Mouse (Mus musculus) induced T-regulatory cell, adult 2 months (primary cell): ENCODE data around the gene Ccr4.

ENCODE experiments used
- DNase-seq: peaks from one replicate; pipeline ENCODE4 v3.0.0-alpha.2; 2012; ENCODE audit warnings: low read depth

The Ccr4 gene

DNA sequence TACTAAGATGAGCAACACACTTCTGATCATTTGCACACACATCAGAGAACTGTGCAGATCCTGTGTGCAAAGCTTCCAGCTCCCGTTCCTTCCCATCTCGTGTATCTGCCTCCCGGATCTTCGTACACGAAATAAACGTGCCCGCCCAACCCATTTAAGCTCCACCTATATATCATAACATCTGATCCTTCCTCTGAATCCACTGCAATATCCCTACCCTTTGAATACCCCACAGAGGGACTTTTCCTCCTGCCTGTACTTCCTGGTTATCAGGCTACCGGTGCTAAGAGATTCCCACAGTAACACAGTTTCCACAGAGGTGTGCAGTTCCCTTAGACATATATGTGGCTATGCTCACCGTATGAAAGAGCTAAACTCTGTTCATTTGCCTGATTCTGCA lies at the start of gene Ccr4:
TSS of gene Ccr4 (minus strand) at position 101 of the 400 bp plus-strand sequence.
- DNase-seq, result no peak

DNA sequence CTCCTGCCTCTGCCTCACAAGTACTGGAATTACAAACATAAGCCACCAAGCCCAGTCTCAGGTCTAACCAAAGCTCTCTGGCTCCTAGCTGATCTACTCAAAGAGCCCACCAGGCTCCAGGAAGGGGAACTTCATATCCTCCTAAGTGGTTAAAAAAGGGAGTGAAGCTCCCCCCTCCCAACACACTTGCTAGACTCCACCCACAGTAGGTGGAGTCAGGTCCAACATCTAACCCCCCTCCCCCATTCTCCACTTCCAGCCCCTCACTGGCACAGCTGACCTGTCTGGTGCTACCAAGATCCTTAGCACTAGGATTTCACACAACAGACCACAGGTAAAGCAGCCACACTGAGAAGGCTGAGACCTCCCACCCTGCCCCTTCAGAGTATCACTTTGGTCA lies 49.1 kb upstream of the Ccr4 start:
- no peak for DNase-seq

DNA sequence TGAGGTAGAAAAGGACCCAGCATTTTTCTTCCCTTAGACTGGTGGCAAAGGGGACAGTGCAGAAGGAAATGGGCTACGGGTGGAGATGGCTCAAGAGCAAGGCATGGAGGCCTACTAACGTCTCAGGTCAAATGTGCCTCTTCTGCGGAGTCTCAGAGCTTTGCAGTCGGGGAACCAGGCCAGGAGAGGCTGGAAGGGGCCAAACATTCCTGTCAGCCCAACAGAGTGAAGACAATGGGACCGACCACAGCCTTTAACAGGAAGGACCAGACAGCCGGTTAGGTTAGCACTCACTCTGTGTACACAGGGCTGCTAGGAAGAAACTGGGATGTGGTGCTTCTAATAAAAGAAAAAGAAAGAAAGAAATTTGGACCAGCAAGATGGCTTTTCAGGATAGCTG lies 45.3 kb upstream of the Ccr4 start:
- no peak for DNase-seq

DNA sequence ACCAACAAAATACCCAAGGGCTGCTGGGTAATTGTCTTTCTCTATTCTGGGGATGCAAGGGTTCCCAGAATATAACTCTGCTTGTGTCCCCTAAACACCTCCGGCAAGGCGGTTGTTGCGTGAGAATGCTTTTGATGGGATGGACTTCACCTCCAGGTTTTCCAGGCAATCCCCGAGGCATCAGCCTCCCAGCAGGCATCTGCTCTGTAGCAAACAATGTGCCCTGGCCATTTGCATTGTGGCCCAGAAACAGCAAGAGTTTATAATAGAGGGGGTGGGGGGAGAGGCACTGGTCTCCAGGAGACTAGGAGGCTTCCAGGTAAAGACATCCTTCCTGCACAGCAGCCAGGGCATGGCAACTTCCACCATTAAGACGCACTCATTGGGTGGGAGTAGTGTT lies 44.4 kb upstream of the Ccr4 start:
- no peak for DNase-seq

DNA sequence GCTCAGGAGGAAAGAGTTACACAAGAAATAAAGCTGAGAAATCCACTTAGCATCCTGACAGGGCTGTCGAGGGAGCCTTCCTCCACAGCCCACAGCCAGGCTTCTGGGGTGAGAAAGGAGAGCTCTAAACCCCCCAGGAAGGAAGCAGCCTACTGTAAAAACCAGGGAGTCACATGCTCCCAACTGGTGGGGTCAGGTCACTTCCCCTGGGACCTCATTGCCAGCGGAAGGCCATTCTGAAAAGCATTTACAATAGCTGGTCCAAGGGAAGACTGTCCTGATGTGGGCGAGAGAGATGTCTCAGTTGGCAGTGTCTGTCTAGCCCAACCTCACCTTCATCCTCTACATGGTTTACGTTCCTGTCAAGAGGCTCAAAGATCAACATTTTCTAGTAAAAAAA lies 43.8 kb upstream of the Ccr4 start:
- DNase-seq, result no peak

DNA sequence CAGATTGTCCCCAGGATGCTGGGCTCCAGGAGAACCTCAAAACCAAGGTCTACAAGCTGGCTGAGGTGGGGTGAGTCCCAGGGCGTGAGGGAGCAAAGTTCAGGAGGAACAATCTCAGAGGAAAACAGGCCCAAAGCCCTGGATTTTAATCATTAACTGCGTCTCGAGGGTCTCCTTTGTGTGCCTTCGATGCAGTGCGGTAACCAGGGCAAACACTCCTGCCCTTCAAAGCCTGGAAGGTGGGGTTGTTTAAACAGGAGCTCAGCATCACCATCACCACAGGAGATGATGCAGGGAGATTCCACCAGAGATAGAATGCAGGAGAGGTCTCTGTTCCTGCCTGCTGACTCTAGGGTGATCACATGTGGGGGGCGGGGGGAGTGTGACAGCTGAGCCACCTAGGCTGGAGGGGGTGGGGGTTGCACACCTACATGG lies 42.9 kb upstream of the Ccr4 start:
- DNase-seq, result no peak

DNA sequence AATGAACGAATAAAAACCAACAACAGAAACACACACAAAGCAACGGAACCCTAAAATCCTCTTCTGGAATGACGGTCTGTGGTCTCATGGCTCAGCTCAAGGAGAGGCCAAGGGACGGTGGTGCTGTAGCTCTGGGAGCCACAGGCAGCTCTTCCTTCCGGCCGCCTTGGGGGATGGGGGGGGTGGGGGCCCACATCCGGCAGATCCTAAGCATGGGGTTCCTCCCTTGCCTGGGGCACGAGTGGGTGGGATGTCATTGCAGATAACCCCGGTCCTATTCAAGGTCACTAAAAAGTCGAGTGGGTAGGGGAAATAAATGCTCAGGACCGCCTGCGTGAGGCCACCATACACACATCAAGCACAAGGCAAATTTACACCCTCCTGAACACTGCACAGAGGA lies 42.0 kb upstream of the Ccr4 start:
- peak; percentile 62 for DNase-seq

DNA sequence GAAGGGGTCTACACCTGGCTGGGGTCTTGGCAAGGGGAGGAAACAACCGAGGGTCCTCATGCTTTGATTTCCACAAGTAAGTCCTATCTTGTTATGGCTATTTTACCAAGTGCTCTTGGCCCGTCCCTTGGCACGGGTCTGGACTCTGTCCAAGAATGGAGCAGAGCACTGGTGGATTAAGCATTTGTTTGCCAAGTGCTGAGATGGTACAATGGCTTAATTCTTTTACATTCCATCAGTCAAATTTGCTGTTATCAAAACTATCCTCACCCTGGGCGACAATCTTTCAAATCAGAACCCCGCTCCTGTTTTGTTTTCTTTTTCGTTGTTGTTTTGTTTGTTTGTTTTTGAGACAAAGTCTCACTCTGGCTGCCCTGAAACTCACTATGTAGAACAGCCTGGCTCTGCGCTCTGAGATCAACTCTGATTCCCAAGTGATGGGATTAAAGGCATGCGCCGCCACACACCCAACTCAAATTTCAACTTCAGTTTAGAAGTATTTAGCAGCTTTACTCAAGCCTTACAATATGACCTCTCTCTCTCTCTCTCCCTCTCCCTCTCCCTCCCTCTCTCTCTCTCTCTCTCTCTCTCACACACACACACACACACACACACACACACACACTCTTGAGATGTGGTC lies 40.2 kb upstream of the Ccr4 start:
- no peak for DNase-seq

DNA sequence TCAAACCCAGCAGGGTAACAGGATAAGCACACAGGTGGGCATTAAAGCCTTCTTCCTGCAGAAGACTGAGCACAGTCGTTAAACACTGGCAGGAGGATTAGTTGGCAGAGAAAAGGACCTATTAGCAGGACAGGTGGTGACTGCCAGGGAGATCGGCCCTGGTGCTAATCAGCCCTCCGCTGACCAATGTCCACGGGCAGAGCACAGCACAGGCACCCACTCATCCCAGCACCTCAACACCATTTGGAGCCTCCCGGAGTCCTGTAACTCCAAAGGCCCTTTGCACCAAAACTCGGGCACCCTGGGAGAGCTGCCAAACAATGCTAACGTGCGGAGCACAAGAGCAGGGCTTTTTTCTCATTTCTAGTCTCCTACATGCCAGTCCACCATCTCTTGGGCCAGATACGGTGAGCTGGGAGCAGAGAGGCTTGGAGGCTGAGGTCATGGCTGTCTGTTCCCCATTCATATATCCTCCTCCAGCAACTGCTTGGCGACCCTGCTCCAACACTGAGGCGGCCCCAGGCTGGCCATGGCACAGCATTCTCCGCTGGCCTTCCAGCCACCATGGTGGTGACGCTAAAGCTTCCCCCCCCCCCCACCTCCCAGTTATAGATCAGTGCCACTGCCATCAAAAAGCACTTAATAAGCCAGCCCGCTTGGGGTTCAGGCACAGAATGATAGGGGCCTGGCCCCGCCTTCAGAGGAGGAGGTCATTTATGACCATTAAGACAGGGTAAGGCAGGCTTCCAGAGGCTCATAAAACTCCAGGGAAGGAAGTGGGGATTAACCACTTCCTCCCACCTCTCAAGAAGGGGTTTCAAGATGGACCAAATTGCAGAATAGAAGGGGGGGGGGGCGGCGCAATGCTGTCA lies 39.4 kb upstream of the Ccr4 start:
- no peak for DNase-seq

DNA sequence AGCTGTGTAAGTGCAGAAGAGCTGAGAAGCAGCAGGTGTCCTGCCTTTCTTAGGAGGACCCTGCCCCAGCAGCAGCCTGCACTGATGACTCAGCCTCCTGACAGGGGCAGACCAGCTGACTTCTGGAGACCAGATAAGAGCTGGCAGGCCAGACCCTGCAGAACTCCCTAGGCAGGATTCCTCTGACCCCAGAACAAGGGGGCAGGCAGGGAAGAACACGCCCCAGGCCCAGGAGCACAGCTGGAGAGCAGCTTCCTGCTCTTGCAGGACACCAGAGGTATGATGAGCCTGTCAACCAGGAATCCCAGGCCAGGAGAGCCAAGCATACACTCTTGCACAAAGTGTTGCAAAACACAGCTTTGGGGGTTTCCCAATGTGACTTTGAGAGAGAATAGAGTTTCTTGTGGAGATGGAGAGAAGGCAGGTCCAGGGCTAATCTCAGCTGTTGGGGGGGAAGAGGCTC lies 36.6 kb upstream of the Ccr4 start:
- DNase-seq, result no peak

DNA sequence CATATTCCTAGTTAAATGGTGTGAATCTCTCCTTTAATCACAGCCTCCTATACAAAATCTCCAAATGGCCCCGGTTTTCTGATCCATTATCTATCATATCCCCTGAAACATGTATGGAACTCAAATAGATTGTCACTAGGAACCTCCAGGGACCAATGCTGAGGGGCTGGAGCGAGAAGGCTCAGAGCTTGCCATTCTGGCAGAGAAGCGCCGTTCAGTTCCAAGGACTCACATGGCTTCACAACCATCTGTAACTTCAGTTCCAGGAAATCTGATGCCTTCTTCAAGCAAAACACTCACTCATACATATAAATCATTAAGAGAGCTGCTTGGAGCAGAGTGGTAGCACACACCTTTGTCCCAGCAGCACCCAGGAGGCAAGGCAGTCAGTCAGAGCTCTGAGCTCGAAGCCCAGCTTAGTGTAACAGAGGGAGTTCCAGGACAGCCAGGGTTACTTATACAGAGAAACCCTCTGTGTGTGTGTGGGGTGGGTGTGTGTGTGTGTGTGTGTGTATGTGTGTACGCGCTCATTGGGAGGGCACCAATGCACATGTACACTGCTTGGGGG lies 34.4 kb upstream of the Ccr4 start:
- DNase-seq, result no peak

DNA sequence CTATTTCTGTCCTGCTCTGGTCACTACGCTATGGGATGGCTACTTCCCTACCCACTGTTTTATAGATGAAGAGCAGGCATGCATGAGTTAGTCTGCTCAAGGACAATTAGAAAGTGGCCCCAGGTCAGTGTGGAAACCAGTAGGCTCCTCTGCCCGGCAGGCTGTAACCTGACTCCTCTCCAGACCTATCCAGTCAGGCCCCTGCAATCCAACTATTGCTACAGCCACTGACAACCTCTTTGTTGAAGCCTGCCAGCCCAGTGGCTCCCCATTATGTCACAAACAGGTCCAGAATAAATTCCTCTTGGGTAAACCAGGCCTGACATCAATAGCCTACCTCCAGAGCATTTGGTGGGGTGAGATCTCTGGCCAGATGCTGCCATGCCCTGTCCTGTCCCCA lies 31.9 kb upstream of the Ccr4 start:
- DNase-seq, result no peak

DNA sequence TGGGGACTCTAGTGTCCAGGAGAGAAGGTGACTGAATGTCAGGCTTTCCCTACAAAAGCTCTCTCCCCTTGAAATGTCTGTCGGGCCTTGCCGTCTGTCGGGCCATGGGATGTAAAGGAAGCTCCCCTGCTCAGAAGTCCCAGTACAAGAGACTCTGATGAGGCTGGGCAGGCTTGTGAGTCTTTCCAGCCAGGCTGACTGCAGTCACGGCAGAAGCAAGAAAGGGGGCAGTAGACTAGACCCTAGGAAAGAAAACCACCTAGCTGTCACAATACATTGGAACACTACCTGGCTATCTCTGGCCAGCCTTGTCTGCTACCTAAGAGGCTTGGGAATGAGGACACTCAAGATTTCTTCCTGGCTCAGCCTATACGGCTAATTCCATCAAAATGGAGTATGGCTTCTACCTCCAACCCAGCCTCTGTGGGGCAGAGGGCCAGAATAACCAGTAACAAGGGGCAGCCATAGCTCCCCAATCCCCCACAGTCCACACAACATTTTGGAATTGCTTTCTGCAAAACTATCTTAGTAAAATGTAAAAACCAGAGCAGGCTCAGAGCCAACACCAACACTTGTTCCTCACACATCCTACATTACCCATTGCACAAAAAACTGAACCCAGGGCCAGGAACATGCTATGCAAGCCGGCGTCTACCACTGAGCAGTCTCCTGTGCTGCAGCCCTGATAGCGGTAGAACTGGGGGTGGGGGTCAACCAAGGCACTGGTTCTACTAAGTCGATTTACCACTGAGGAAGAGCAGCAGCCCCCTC lies 30.2 kb upstream of the Ccr4 start:
- no peak for DNase-seq

DNA sequence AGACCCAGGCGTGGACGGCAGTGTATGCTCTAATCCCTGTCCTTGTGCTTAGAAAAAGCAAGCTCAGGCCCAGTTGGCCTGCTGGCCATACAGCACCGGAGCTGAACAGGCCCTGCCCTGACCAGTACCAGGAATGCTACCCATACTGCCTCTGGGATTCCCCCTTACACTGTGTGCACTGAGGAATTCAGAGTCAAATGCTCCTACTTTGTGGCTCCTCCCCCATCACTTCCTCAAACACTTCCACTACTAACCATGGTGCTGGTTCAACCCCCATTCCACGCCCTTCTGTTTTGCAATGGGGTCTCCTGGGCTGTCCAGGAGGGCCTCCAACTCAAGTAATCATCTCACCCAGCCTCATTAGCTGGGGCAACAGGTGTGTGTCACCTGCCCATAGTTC lies 29.1 kb upstream of the Ccr4 start:
- no peak for DNase-seq

DNA sequence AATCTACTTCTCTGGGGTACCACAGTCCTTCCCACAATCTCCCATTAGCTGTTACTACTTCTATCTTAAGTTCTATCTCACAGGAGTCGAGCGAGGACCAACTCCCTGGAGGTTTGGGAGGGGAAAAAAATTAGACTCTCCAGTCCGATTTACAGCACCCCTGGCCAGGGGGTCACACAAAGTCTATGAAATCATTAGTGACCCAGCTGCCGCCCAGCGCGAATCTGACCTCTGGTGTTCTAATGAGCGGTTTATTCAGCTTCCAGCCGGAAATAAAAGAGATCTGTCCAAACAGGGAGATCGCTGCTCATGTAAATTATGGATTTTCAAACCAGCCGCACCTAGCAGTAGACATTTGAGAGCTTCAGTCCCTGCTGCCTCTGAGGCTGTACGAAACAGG lies 26.6 kb upstream of the Ccr4 start:
- no peak for DNase-seq

DNA sequence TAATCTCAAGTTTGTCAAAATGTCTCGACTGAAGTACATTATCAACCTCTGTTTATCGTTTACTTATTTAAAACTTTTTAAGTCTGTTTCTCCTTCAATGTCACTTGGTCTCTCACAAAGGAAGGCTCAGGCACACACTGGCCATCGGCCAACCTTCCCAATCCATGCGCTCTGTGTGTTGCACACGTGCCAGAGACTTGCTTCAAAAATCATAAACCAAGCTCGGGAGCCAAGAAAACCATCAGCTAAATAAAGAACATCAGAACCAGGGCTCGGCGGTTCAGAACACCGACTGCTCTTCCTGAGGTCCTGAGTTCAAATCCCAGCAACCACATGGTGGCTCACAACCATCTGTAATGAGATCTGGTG lies 23.9 kb upstream of the Ccr4 start:
- DNase-seq, result no peak

DNA sequence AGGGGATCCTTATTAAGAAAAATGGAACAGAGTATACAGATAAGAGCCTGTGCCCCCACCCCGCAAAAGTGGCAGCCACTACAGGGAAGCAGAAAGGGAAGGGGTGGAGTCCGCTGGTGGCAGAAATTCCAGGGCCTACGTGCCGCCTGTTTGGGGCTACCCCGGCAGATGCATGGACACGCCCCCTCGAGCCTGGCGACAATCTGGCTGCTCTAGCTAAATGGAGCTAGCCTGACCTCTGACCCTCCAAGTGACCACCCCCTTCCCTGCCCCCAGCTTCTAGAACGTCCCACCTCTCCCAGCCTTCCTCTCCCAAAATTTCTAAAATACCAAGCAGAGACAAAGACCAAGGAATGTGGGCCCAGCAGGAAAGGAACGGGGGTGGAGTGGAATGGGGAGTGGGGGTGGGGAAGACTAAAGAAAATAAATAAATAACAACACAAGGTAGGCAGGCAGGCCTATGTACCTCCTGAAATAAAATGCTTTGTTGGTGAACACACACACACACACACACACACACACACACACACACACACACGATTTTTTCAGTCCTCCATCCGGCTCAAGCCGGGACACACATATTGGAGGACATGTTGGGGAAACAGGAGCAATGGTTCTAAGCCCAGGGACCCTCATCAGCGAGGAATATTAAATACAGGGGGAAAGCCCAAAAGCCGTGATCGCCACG lies 23.4 kb upstream of the Ccr4 start:
- no peak for DNase-seq

DNA sequence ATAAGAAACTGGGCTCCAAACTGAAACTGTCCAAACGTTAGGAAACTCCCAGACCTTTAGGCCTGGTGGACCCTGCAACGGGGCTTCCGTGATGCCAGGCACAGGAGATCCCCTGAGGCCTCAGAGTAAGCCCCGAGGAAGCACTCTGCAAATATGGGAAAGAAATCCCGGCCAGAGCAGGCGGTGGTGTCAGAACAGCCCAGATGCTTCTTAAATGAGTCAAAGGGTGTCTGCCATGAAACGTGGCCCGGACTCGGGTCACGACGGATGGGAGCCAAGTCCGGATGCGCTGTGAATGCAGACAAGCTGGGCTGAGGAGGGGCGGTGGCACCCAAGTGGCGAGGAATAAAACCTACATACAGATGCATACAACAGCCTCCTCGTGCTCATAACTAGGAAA lies 22.4 kb upstream of the Ccr4 start:
- peak; percentile 72 for DNase-seq

DNA sequence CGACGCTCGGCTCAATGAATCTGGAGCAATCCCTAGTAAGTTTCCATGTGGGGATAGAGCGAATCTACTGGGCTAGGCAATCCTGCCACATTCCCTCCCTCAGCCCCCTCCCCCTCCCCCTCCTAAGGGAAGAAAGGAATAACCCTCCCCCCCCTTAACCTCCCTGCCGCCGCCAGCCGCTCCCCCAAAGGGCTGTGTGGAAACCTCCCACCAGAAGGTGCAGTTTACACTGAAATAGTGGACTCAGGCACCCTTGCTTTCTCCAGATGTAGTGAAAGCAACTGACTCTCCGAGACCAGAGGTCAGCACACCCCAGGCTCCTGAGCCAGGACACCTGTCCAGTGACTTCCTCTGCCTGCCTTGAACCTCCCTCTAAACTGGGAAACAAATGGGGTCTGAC lies 21.9 kb upstream of the Ccr4 start:
- DNase-seq, result no peak

DNA sequence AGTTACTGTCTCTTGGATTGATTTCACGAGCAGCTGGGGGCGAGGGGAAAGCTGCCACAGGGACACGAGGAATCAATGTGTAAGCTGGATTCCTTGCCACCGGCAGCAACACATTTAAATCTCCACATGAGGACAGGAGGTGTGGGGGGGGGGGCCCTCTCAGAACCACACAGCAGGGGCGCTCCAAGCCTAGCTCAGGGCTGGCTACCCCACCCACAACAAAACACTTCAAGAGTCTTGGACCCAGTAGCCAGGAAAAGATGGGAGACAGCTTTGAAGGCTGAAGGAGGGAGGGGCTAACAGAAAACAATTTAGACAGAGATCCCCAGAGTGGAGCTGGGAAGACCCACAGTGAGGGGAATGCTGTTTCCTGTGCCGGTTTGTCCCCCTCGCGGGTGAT lies 21.2 kb upstream of the Ccr4 start:
- DNase-seq, result no peak

DNA sequence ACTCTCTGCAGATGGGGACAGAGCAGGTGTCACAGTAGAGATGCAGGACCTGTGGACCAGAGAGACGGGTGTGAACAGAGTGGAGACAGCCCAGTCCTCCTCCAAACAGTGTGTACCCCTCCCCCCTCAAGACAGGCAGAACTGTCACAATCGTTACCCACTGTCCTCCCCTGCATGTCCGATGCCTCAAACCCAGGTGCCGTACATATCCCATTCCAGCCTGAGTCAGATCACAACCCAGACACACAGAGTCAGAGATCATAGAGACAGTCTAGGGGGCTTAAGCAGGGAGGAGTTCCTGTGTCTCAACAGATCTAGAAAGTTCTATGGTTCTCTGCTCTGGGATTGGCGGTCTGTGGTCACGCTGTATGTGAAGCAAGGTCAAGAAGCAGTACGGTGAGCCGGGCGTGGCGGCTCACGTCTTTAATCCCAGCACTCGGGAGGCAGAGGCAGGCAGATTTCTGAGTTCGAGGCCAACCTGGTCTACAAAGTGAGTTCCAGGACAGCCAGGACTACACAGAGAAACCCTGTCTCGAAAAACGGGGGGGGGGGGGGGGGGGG lies 20.4 kb upstream of the Ccr4 start:
- DNase-seq, result no peak

DNA sequence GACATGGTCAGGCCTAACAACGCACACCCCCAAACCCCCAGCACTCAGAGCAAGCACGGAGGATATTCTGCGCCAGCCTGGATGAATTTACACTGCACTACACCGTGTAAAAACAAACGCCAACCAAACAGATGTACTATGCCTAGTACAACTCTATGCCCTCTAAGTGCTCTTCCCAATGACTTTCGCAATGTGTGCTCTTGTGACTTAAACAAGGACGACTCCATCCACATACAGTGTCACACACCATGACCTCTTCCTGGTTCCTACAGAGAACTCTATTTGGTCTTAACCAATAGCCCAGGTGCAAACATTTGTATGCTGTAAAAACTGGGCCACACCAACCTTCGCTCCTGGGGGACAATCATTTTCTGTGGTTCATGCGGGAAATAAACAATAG lies 17.8 kb upstream of the Ccr4 start:
- DNase-seq, result no peak
